29 mouse cellular contexts compared by ENCODE assay signal in the genomic region with DNA sequence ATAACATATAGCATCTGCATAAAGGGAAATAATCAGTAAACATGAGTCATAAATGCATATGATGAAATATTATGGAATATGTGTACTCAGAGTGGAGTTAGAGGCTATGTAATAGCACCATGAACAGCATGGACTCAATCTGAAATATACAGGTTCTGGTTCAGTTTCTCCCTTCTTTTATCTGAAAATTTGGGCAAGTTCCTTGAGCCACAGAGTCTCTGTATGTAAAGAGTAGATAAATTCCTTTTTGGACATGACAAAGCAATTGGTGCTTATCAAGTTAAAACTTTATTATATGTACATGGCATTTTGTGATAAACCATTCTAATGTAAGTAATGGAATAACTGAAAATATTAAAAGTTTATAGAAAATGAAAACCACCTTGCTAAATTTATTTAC. TPM values are rescaled to one million over a fixed set of nuclear protein-coding genes. Genes with fewer than 3 reads are reported as not detected.
"Had no signal": no experiment of that assay in that cellular context is flagged by ENCODE, and none has a peak within 500 bp of the region (broad histone marks: within the 10 kb centered on the region; RNA-seq: fewer than 3 reads in every experiment).

No protein-coding gene starts in this region.

- DNase-seq: kidney, adult 18-20 months; kidney, adult 9 months; kidney, postnatal 14 days; kidney, postnatal 4 days; left cerebral cortex, postnatal 4 days; lung, embryonic 14.5 days; right cerebral cortex, adult 18-20 months; right cerebral cortex, postnatal 14 days; right cerebral cortex, postnatal 4 days; thymus, adult 2 months; thymus, postnatal 14 days; thymus, postnatal 4 days had no signal

- H3K4me2 ChIP-seq: limb, embryonic 12.5 days; limb, embryonic 15.5 days; liver, embryonic 15.5 days; lung, embryonic 14.5 days; midbrain, embryonic 12.5 days; midbrain, embryonic 15.5 days; neural tube, embryonic 12.5 days; neural tube, embryonic 15.5 days had no signal

- H3K4me3 ChIP-seq: limb, embryonic 12.5 days; limb, embryonic 15.5 days; liver, embryonic 15.5 days; megakaryocyte, embryonic 14.5 days; midbrain, embryonic 12.5 days; midbrain, embryonic 15.5 days; neural tube, embryonic 12.5 days; neural tube, embryonic 15.5 days had no signal

- H3K9me3 ChIP-seq: limb, embryonic 12.5 days; limb, embryonic 15.5 days; liver, embryonic 15.5 days; megakaryocyte, embryonic 14.5 days; midbrain, embryonic 12.5 days; midbrain, embryonic 15.5 days; neural tube, embryonic 12.5 days; neural tube, embryonic 15.5 days had no signal

- H3K36me3 ChIP-seq: limb, embryonic 12.5 days; limb, embryonic 15.5 days; liver, embryonic 15.5 days; midbrain, embryonic 12.5 days; midbrain, embryonic 15.5 days; neural tube, embryonic 12.5 days; neural tube, embryonic 15.5 days had no signal

- H3K27me3 ChIP-seq: limb, embryonic 12.5 days; limb, embryonic 15.5 days; liver, embryonic 15.5 days; megakaryocyte, embryonic 14.5 days; midbrain, embryonic 12.5 days; midbrain, embryonic 15.5 days; neural tube, embryonic 12.5 days; neural tube, embryonic 15.5 days had no signal

- H3K4me1 ChIP-seq: limb, embryonic 12.5 days; limb, embryonic 15.5 days; liver, embryonic 15.5 days; megakaryocyte, embryonic 14.5 days; midbrain, embryonic 12.5 days; midbrain, embryonic 15.5 days; neural tube, embryonic 12.5 days; neural tube, embryonic 15.5 days had no signal

- H3K9ac ChIP-seq: limb, embryonic 12.5 days; limb, embryonic 15.5 days; liver, embryonic 15.5 days; lung, embryonic 14.5 days; midbrain, embryonic 12.5 days; midbrain, embryonic 15.5 days; neural tube, embryonic 12.5 days; neural tube, embryonic 15.5 days had no signal

- H3K27ac ChIP-seq: limb, embryonic 12.5 days; limb, embryonic 15.5 days; liver, embryonic 15.5 days; macrophage; midbrain, embryonic 12.5 days; midbrain, embryonic 15.5 days; neural tube, embryonic 12.5 days; neural tube, embryonic 15.5 days; stomach, postnatal 0 days had no signal

- ATAC-seq: lung, postnatal 0 days; midbrain, embryonic 15.5 days had no signal

RNA-seq across cellular contexts. Expression of a gene that starts 1.4 kb away (rescaled TPM):
- total RNA-seq: layer of hippocampus, adult 18-20 months; layer of hippocampus, postnatal 14 days; left cerebral cortex, adult 8-10 months; left cerebral cortex, postnatal 14 days; left cerebral cortex, postnatal 4 days had no signal
- polyA plus RNA-seq: kidney, embryonic 16.5 days; limb, embryonic 12.5 days; limb, embryonic 15.5 days; liver, embryonic 15.5 days; lung, embryonic 14.5 days; lung, postnatal 0 days; macrophage; midbrain, embryonic 12.5 days; midbrain, embryonic 15.5 days; neural tube, embryonic 12.5 days; neural tube, embryonic 15.5 days; stomach, embryonic 14.5 days; stomach, postnatal 0 days; thymus, adult 2 months had no signal

RNA-seq across cellular contexts. Expression of a gene that starts 18.8 kb away (rescaled TPM):
- total RNA-seq: layer of hippocampus, adult 18-20 months; layer of hippocampus, postnatal 14 days; left cerebral cortex, adult 8-10 months; left cerebral cortex, postnatal 14 days; left cerebral cortex, postnatal 4 days had no signal
- polyA plus RNA-seq: kidney, embryonic 16.5 days; limb, embryonic 12.5 days; limb, embryonic 15.5 days; liver, embryonic 15.5 days; lung, embryonic 14.5 days; lung, postnatal 0 days; macrophage; midbrain, embryonic 12.5 days; midbrain, embryonic 15.5 days; neural tube, embryonic 12.5 days; neural tube, embryonic 15.5 days; stomach, embryonic 14.5 days; stomach, postnatal 0 days; thymus, adult 2 months had no signal

RNA-seq across cellular contexts. Expression of a gene that starts 35.4 kb away (rescaled TPM):
- total RNA-seq: layer of hippocampus, adult 18-20 months; layer of hippocampus, postnatal 14 days; left cerebral cortex, adult 8-10 months; left cerebral cortex, postnatal 14 days; left cerebral cortex, postnatal 4 days had no signal
- polyA plus RNA-seq: kidney, embryonic 16.5 days; limb, embryonic 12.5 days; limb, embryonic 15.5 days; liver, embryonic 15.5 days; lung, embryonic 14.5 days; lung, postnatal 0 days; macrophage; midbrain, embryonic 12.5 days; midbrain, embryonic 15.5 days; neural tube, embryonic 12.5 days; neural tube, embryonic 15.5 days; stomach, embryonic 14.5 days; stomach, postnatal 0 days; thymus, adult 2 months had no signal

RNA-seq across cellular contexts. Expression of a gene that starts 49.0 kb away (rescaled TPM):
- total RNA-seq: layer of hippocampus, adult 18-20 months; layer of hippocampus, postnatal 14 days; left cerebral cortex, adult 8-10 months; left cerebral cortex, postnatal 14 days; left cerebral cortex, postnatal 4 days had no signal
- polyA plus RNA-seq: kidney, embryonic 16.5 days; limb, embryonic 12.5 days; limb, embryonic 15.5 days; liver, embryonic 15.5 days; lung, embryonic 14.5 days; lung, postnatal 0 days; macrophage; midbrain, embryonic 12.5 days; midbrain, embryonic 15.5 days; neural tube, embryonic 12.5 days; neural tube, embryonic 15.5 days; stomach, embryonic 14.5 days; stomach, postnatal 0 days; thymus, adult 2 months had no signal

RNA-seq across cellular contexts. Expression of a gene that starts 50.0 kb away (rescaled TPM):
- total RNA-seq: layer of hippocampus, adult 18-20 months; layer of hippocampus, postnatal 14 days; left cerebral cortex, adult 8-10 months; left cerebral cortex, postnatal 14 days; left cerebral cortex, postnatal 4 days had no signal
- polyA plus RNA-seq: kidney, embryonic 16.5 days; limb, embryonic 12.5 days; limb, embryonic 15.5 days; liver, embryonic 15.5 days; lung, embryonic 14.5 days; lung, postnatal 0 days; macrophage; midbrain, embryonic 12.5 days; midbrain, embryonic 15.5 days; neural tube, embryonic 12.5 days; neural tube, embryonic 15.5 days; stomach, embryonic 14.5 days; stomach, postnatal 0 days; thymus, adult 2 months had no signal
